ENCODE assay signal across 50 mouse cellular contexts in genomic region chr5:35401240-35401639, GRCm38 (mm10). TPM values are rescaled to one million over a fixed set of nuclear protein-coding genes. Genes with fewer than 3 reads are reported as not detected.
"Had no signal": no experiment of that assay in that cellular context is flagged by ENCODE, and none has a peak within 500 bp of the region (broad histone marks: within the 10 kb centered on the region; RNA-seq: fewer than 3 reads in every experiment).

No protein-coding gene starts in this region.

- ATAC-seq: hindbrain, embryonic 16.5 days; hindbrain, postnatal 0 days; inflammation-experienced regulatory T-cells, adult 6 months; intestine, embryonic 15.5 days; intestine, embryonic 16.5 days; intestine, postnatal 0 days had no signal

- H3K27ac ChIP-seq: heart, embryonic 13.5 days; heart, embryonic 15.5 days; hindbrain, embryonic 10.5 days; hindbrain, embryonic 12.5 days; hindbrain, embryonic 13.5 days; hindbrain, embryonic 14.5 days; hindbrain, embryonic 15.5 days; hindbrain, postnatal 0 days; intestine, embryonic 15.5 days; kidney, embryonic 15.5 days; kidney, postnatal 0 days; layer of hippocampus, adult 2 months; left cerebral cortex, adult 2 months had no signal

- H3K4me3 ChIP-seq: heart, embryonic 12.5 days; heart, embryonic 13.5 days; heart, embryonic 15.5 days; hindbrain, embryonic 10.5 days; hindbrain, embryonic 12.5 days; hindbrain, embryonic 13.5 days; hindbrain, embryonic 15.5 days; intestine, embryonic 15.5 days; kidney, embryonic 15.5 days; layer of hippocampus, adult 2 months; left cerebral cortex, adult 2 months had no signal

- H3K9me3 ChIP-seq: heart, embryonic 12.5 days; heart, embryonic 13.5 days; heart, embryonic 15.5 days; hindbrain, embryonic 10.5 days; hindbrain, embryonic 12.5 days; hindbrain, embryonic 13.5 days; hindbrain, embryonic 15.5 days; intestine, embryonic 15.5 days; kidney, embryonic 15.5 days had no signal

- H3K4me2 ChIP-seq: heart, embryonic 11.5 days; heart, embryonic 12.5 days; heart, embryonic 13.5 days; heart, embryonic 15.5 days; hindbrain, embryonic 12.5 days; hindbrain, embryonic 13.5 days; hindbrain, embryonic 14.5 days; hindbrain, embryonic 15.5 days; intestine, embryonic 15.5 days; kidney, embryonic 15.5 days had no signal

- H3K9ac ChIP-seq: heart, embryonic 12.5 days; heart, embryonic 13.5 days; heart, embryonic 15.5 days; hindbrain, embryonic 12.5 days; hindbrain, embryonic 13.5 days; hindbrain, embryonic 14.5 days; hindbrain, embryonic 15.5 days; intestine, embryonic 15.5 days; kidney, embryonic 15.5 days had no signal

- H3K36me3 ChIP-seq: heart, embryonic 12.5 days; heart, embryonic 13.5 days; heart, embryonic 15.5 days; hindbrain, embryonic 10.5 days; hindbrain, embryonic 12.5 days; hindbrain, embryonic 13.5 days; hindbrain, embryonic 15.5 days; intestine, embryonic 15.5 days; kidney, embryonic 15.5 days had no signal

- DNase-seq: heart, postnatal 10 days; heart, postnatal 14 days; heart, postnatal 36 days; heart, postnatal 4 days; kidney, adult 11 months; kidney, adult 18-20 months; kidney, adult 2 months; kidney, adult 8-10 months; kidney, adult 9 months; kidney, postnatal 10 days; kidney, postnatal 14 days; kidney, postnatal 25 days; kidney, postnatal 36 days; kidney, postnatal 4 days; layer of hippocampus, adult 9-11 months; layer of hippocampus, postnatal 36 days had no signal

RNA-seq across cellular contexts. Expression of gene Hmx1, which starts 12.3 kb away (rescaled TPM):
- total RNA-seq: heart, postnatal 10 days; heart, postnatal 14 days; heart, postnatal 25 days; heart, postnatal 36 days; heart, postnatal 4 days; hematopoietic stem cell, adult 5-6 weeks; hindbrain, postnatal 0 days; layer of hippocampus, adult 18-20 months; layer of hippocampus, adult 2 months; layer of hippocampus, adult 8-10 months; layer of hippocampus, postnatal 10 days; layer of hippocampus, postnatal 14 days; layer of hippocampus, postnatal 25 days; layer of hippocampus, postnatal 36 days; left cerebral cortex, adult 18-20 months; left cerebral cortex, adult 2 months had no signal
- polyA plus RNA-seq: heart, embryonic 11.5 days; heart, embryonic 12.5 days; heart, embryonic 14.5 days; heart, embryonic 15.5 days; heart, embryonic 16.5 days; heart, postnatal 0 days; hindbrain, embryonic 14.5 days; hindbrain, embryonic 15.5 days; hindbrain, postnatal 0 days; inflammation-experienced regulatory T-cells, adult 6 months; intestine, embryonic 14.5 days; intestine, embryonic 16.5 days; intestine, postnatal 0 days; kidney, embryonic 14.5 days; kidney, embryonic 16.5 days; kidney, postnatal 0 days; large intestine, adult 2 months had no signal
